Comparison of ENCODE assay signal across 15 mouse cellular contexts in the genomic region with DNA sequence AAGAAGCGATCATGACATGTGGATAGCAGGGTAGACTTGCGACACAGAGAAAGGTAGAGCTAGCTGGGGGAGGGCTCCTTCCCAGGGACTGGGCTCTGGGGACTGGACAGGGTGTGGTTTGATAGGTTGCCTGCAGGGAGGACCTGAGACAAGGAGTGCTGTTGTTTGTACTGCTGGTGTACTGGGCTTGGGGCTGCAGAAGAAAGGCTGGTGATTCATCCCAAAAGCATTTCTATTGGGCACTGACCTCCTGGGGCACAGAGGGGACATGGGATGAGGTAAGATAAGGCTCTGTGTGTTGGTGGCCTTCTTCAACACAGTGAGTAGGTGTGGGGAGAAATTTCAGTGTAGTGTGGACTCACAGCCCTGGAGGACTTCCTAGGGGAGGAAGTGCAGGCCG. TPM values are rescaled to one million over a fixed set of nuclear protein-coding genes. Genes with fewer than 3 reads are reported as not detected.
DNase-seq lines count a peak whose midpoint lies in the region; ATAC-seq and TF ChIP-seq lines count a peak whose summit lies in the region.
"Had no signal": no experiment of that assay in that cellular context is flagged by ENCODE, and none has a peak within 500 bp of the region (broad histone marks: within the 10 kb centered on the region; RNA-seq: fewer than 3 reads in every experiment).

No protein-coding gene starts in this region.

- whole genome bisulfite sequencing in embryonic facial prominence, embryonic 15.5 days, result 64% methylated on average over 3 of the region's 3 CpGs
- WGBS in embryonic facial prominence, embryonic 10.5 days, result 66% methylated on average over 3 of the region's 3 CpGs
- 39% methylated on average over 3 of the region's 3 CpGs for WGBS in intestine, embryonic 16.5 days
- 90% methylated on average over 3 of the region's 3 CpGs for WGBS in midbrain, postnatal 0 days

- no peak for DNase-seq in embryonic facial prominence, embryonic 10.5 days (ENCODE audit: low spot score)
- DNase-seq in layer of hippocampus, adult 2 months (ENCODE audit: low spot score in 2 of 2), result no peak
- no peak for DNase-seq in layer of hippocampus, postnatal 25 days (ENCODE audit: extremely low spot score in 1 of 2, low spot score in 1 of 2)
- DNase-seq in 3T3-L1 (ENCODE audit: low read depth, low spot score), result peak; percentile 68
- DNase-seq in thymus, postnatal 4 days, result no peak
- DNase-seq in midbrain, postnatal 0 days (ENCODE audit: low spot score), result no peak
- DNase-seq: B cell, adult 2 months; cerebellum, postnatal 36 days; kidney, adult 18-20 months; lung, adult 2 months had no signal

- H3K4me1 ChIP-seq in embryonic facial prominence, embryonic 15.5 days, result peaks cover 72% of the 10 kb centered on the region
- peaks cover 98% of the 10 kb centered on the region for H3K4me1 ChIP-seq in embryonic facial prominence, embryonic 10.5 days
- peaks cover 51% of the 10 kb centered on the region for H3K4me1 ChIP-seq in intestine, embryonic 16.5 days (ENCODE audit: control insufficient read depth, insufficient read depth, low read length)
- peaks cover 17% of the 10 kb centered on the region for H3K4me1 ChIP-seq in midbrain, postnatal 0 days (ENCODE audit: insufficient read depth, low read length)

- no peak for ATAC-seq in embryonic facial prominence, embryonic 15.5 days (ENCODE audit: insufficient number of reproducible peaks, low FRiP score, low TSS enrichment, low read depth)
- peak; percentile 78 for ATAC-seq in intestine, embryonic 16.5 days
- ATAC-seq in midbrain, postnatal 0 days (ENCODE audit: low FRiP score), result no peak

- no peak overlapping the region for H3K4me3 ChIP-seq in embryonic facial prominence, embryonic 15.5 days (replicated peaks)
- H3K4me3 ChIP-seq in embryonic facial prominence, embryonic 10.5 days, result no peak overlapping the region
- H3K4me3 ChIP-seq in layer of hippocampus, adult 2 months, result no peak overlapping the region
- no peak overlapping the region for H3K4me3 ChIP-seq in intestine, embryonic 16.5 days (ENCODE audit: low read length)
- H3K4me3 ChIP-seq in midbrain, postnatal 0 days (ENCODE audit: low read depth, low read length), result no peak overlapping the region
- H3K4me3 ChIP-seq: embryonic facial prominence, embryonic 13.5 days; myocyte had no signal

- H3K9ac ChIP-seq in embryonic facial prominence, embryonic 15.5 days, result no peak overlapping the region
- H3K9ac ChIP-seq in intestine, embryonic 16.5 days (ENCODE audit: low read depth, low read length), result no peak overlapping the region
- no peak overlapping the region for H3K9ac ChIP-seq in midbrain, postnatal 0 days (replicated peaks; ENCODE audit: low read length, poor library complexity, severe bottlenecking)
- H3K9ac ChIP-seq: embryonic facial prominence, embryonic 13.5 days had no signal

- no peaks in the 10 kb centered on the region for H3K27me3 ChIP-seq in embryonic facial prominence, embryonic 15.5 days
- no peaks in the 10 kb centered on the region for H3K27me3 ChIP-seq in embryonic facial prominence, embryonic 10.5 days (replicated peaks; ENCODE audit: low read depth, poor library complexity, severe bottlenecking)
- H3K27me3 ChIP-seq in intestine, embryonic 16.5 days (replicated peaks; ENCODE audit: control insufficient read depth, insufficient read depth, low read length), result no peaks in the 10 kb centered on the region
- H3K27me3 ChIP-seq in midbrain, postnatal 0 days (ENCODE audit: insufficient read depth, low read length), result no peaks in the 10 kb centered on the region
- H3K27me3 ChIP-seq: embryonic facial prominence, embryonic 13.5 days had no signal

- H3K36me3 ChIP-seq in embryonic facial prominence, embryonic 15.5 days, result no peaks in the 10 kb centered on the region
- peaks cover 9% of the 10 kb centered on the region; the same call in 1 of the 2 replicates for H3K36me3 ChIP-seq in embryonic facial prominence, embryonic 10.5 days (replicated peaks)
- no peaks in the 10 kb centered on the region for H3K36me3 ChIP-seq in intestine, embryonic 16.5 days (ENCODE audit: control insufficient read depth, insufficient read depth, low read length)
- no peaks in the 10 kb centered on the region for H3K36me3 ChIP-seq in midbrain, postnatal 0 days (ENCODE audit: insufficient read depth, low read length)

- no peak for TF ChIP-seq CTCF in layer of hippocampus, adult 2 months (conservative IDR thresholded peaks at IDR 0.05)
- TF ChIP-seq CTCF in midbrain, postnatal 0 days (IDR thresholded peaks at IDR 0.05), result no peak

- H3K9me3 ChIP-seq in embryonic facial prominence, embryonic 15.5 days (replicated peaks), result no peaks in the 10 kb centered on the region
- no peaks in the 10 kb centered on the region for H3K9me3 ChIP-seq in embryonic facial prominence, embryonic 10.5 days
- H3K9me3 ChIP-seq in intestine, embryonic 16.5 days (ENCODE audit: control insufficient read depth, low read length), result no peaks in the 10 kb centered on the region
- H3K9me3 ChIP-seq in midbrain, postnatal 0 days (ENCODE audit: low read length), result no peaks in the 10 kb centered on the region
- H3K9me3 ChIP-seq: embryonic facial prominence, embryonic 13.5 days had no signal

- H3K27ac ChIP-seq in embryonic facial prominence, embryonic 15.5 days (replicated peaks), result 0 out of 2 replicates have a peak overlapping the region, but pooled peaks have one; percentile 19
- H3K27ac ChIP-seq in embryonic facial prominence, embryonic 10.5 days (replicated peaks), result no peak overlapping the region
- H3K27ac ChIP-seq in layer of hippocampus, adult 2 months, result peak overlapping the region; percentile 49; the same call in 1 of the 2 replicates
- no peak overlapping the region for H3K27ac ChIP-seq in intestine, embryonic 16.5 days (ENCODE audit: low read length)
- H3K27ac ChIP-seq in midbrain, postnatal 0 days (ENCODE audit: low read depth, low read length), result no peak overlapping the region
- H3K27ac ChIP-seq: embryonic facial prominence, embryonic 13.5 days had no signal

- no peak overlapping the region for H3K4me2 ChIP-seq in embryonic facial prominence, embryonic 15.5 days (replicated peaks)
- H3K4me2 ChIP-seq in intestine, embryonic 16.5 days (ENCODE audit: low read depth, low read length), result no peak overlapping the region
- no peak overlapping the region for H3K4me2 ChIP-seq in midbrain, postnatal 0 days (ENCODE audit: low read depth, low read length, poor library complexity, severe bottlenecking)
- H3K4me2 ChIP-seq: embryonic facial prominence, embryonic 13.5 days; midbrain, embryonic 11.5 days had no signal

RNA-seq across cellular contexts. Expression of a gene that starts 29.2 kb away (rescaled TPM):
- polyA plus RNA-seq in embryonic facial prominence, embryonic 15.5 days (2015; fragmentation: Nextera tagmentation; extraction: Ambion mirVana), result 76.1 and 77.2 TPM in 2 replicates
- polyA plus RNA-seq in embryonic facial prominence, embryonic 10.5 days (2016; fragmentation: Nextera tagmentation; extraction: Ambion mirVana), result 52.1 and 59.2 TPM in 2 replicates
- total RNA-seq in layer of hippocampus, adult 2 months (2021), result 10 to 100 TPM; 19.4 to 20.6 TPM
- total RNA-seq in layer of hippocampus, postnatal 25 days (2021), result 10 to 100 TPM; 18.8 to 24.3 TPM
- 17.9 and 19.2 TPM in 2 replicates for polyA plus RNA-seq in intestine, embryonic 16.5 days (2015; fragmentation: Nextera tagmentation; extraction: Ambion mirVana)
- total RNA-seq in midbrain, postnatal 0 days (2014; rRNA removed), result 102 and 104 TPM in 2 replicates
- polyA plus RNA-seq in midbrain, postnatal 0 days (2015; fragmentation: Nextera tagmentation; extraction: Ambion mirVana), result 84.2 and 84.9 TPM in 2 replicates

Comparison
In these comparisons a context has a peak if more than half of its experiments do, and no peak if none do; other contexts are left out.
1. H3K27ac ChIP-seq: peak in embryonic facial prominence, embryonic 15.5 days (single experiment) and layer of hippocampus, adult 2 months (single experiment); none in embryonic facial prominence, embryonic 10.5 days (single experiment), intestine, embryonic 16.5 days (single experiment) and midbrain, postnatal 0 days (single experiment).